Mouse (Mus musculus): ENCODE data around the gene Sox11. TPM values are rescaled to one million over a fixed set of nuclear protein-coding genes. Genes with fewer than 3 reads are reported as not detected.

Gene Sox11
- polyA plus RNA-seq, 1 experiment from 2014 or later, result 949 TPM

GRCm38 (mm10) chr12:27293208-27293607, 49.2 kb downstream of the Sox11 start:
- Histone ChIP-seq H3K27me3 (replicated peaks; ENCODE audit: control insufficient read depth, insufficient read depth, low read length) (no peaks in the 10 kb centered on the region), H3K4me2 (ENCODE audit: low read length) (no peak overlapping the region), H3K9ac (replicated peaks; ENCODE audit: low read depth, low read length) (no peak overlapping the region), H3K4me3 (replicated peaks; ENCODE audit: low read length) (no peak overlapping the region), H3K4me1 (replicated peaks; ENCODE audit: control insufficient read depth, insufficient read depth, low read length) (peaks cover 9% of the 10 kb centered on the region), H3K27ac (ENCODE audit: low read length) (no peak overlapping the region), H3K9me3 (ENCODE audit: control insufficient read depth, low read length) (no peaks in the 10 kb centered on the region), H3K36me3 (ENCODE audit: control insufficient read depth, insufficient read depth) (no peaks in the 10 kb centered on the region)
- 24% methylated on average over 1 of the region's 1 CpGs for WGBS
- no peak for ATAC-seq

Data from forebrain, embryonic 16.5 days (tissue).